Mouse (Mus musculus) right cerebral cortex, postnatal 10 days (tissue): ENCODE results near the gene Gm5662.
"Not testable (repeated sequence)": the region's sequence is repeated elsewhere in the genome, so short reads cannot be mapped to it uniquely, and the experiment has no call there.

Source experiments
- DNase-seq, 2 experiments: peaks; one replicate each; pipeline ENCODE4 v3.0.0; 2021; ENCODE audit warnings: low spot score in 2 of 2

The Gm5662 gene

GRCm38 (mm10) chr12:88274400-88274799 lies at the start of gene Gm5662:
Gm5662 (minus strand) TSS chr12:88274500.
- DNase-seq = not testable (repeated sequence)

GRCm38 (mm10) chr12:88323926-88324325 lies 49.6 kb upstream of the Gm5662 start, which contains the start of gene Gm5039:
Gm5039 (minus strand) TSS chr12:88324026.
- not testable (repeated sequence) for DNase-seq

DNA sequence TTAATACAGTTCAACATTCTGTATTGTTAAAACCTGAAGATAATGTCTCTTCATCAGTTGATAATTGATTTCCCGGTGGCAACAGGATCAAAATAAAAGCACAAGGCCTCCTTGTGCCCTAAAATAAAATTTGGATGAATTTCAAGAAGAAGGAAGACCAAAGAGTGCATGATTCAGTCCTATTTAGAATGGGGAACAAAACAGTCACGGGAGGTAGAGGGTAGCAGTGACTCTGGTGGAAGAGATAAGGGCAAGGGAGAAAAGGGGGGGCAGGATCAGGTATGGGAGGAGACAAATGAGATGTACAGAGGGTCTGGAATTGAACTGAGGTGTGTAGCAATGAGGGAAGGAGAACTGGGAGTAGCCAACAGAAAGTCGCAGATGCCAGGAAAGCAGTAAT lies 40.3 kb upstream of the Gm5662 start:
- no peak for DNase-seq

GRCm38 (mm10) chr12:88297171-88297570 lies 22.9 kb upstream of the Gm5662 start:
- DNase-seq = not testable (repeated sequence)

DNA sequence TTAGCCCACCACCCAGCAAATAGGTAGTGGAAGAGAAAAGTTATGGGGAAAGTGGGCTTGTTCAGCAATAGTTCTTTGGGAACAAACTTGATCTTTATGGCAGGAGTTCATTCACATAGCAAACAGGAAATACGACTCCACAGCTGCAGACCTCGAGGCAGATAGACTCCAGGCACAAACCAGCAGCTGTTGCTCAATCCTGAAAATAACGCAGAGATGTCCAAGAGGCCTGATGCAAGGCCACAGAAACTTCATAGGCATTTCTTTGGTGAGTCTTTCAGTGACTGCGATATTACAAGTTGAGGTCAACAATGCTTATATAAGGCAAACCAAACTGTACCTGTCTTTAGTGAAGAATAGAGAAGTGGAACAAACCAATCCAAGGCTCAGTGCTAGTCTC lies 18.8 kb upstream of the Gm5662 start:
- not testable (repeated sequence) for DNase-seq

- not testable (repeated sequence) for DNase-seq
Observed at GRCm38 (mm10) chr12:88285224-88285623, 10.9 kb upstream of the Gm5662 start.

DNA sequence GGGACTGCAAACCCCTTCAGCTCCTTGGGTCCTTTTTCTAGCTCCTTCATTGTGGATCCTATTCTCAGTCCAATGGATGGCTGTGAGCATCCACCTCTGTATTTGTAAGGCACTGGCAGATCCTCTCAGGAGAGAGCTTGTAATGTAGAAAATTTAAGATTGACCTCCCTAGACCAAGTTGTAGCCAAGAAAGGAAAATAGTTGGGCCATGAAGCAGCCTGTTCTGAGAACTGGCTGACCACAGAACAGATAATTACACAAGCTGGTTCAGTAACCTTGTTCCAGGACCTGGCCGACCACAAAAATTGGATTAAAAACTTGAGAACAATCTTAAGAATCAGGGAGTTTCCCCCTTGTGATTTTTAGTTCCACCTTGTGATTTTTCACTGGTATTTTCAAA lies 17.1 kb downstream of the Gm5662 start:
- DNase-seq = no peak

- not testable (repeated sequence) for DNase-seq
Observed at GRCm38 (mm10) chr12:88255917-88256316, 18.4 kb downstream of the Gm5662 start.

DNA sequence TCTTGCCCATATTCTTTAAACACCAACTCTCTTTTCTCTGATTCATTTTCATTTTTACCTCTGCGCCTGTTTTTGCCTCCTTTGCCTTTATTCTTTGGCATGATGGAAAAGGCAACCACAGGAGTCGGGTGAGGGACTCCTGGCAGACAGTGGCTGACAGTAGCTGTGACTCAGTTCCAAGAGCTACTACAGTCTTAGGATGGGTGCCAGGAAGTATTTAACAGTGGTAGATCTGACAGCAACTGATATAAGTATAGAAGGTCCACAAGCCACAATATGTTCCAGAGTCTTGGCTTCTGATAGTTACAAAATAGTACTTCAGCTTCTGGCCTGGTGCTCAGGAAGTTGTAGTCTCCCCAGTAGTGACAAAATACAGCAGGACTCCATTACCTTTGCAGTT lies 24.3 kb downstream of the Gm5662 start, which contains the start of gene Gm8332:
Gene Gm8332 (minus strand): TSS at position 101 of the 400 bp plus-strand sequence.
- DNase-seq = not testable (repeated sequence)

DNA sequence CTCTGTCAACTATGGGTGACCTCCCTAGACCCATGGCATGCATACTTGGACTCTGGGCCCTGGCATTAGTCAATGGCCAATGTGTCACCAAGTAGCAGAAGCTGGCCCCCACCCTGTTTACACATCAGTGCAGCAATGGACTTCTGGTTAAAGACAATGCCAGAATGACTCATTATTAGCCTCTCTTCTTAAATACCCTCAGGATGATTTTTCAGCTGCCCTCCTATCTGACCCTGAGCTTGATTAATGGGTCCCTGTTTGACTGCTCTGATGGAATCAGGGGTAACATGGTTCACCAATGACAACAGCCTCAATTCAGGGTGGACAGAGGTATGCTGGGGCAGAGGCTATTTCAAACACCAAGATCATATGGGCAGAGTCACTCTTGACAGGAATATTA lies 28.5 kb downstream of the Gm5662 start:
- not testable (repeated sequence) for DNase-seq

DNA sequence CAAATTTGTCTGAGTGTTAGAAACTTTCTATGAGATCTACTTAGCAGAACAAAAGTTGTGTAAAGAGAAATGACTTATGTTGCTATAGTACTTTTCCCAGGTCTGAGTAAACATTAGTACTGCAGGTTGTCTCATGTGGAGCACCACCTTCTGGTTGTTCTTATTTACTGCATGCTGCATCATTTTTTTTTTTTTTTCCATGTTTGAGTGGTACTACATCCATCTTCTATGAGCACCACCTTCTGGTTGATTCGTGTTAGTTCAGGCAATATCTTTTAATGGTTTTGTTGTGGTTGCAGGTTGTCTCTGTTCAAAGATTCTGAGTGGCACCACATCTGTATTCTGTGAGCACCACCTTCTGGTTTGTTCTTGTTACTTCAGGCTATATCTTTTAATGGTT lies 31.4 kb downstream of the Gm5662 start:
- not testable (repeated sequence) for DNase-seq
